Mouse (Mus musculus) layer of hippocampus, postnatal 25 days (tissue): ENCODE measurements around the gene Oxct2b. TPM values are rescaled to one million over a fixed set of nuclear protein-coding genes. Genes with fewer than 3 reads are reported as not detected.
"Not testable (repeated sequence)": the region's sequence is repeated elsewhere in the genome, so short reads cannot be mapped to it uniquely, and the experiment has no call there.

Source experiments
- DNase-seq, 2 experiments: peaks; one replicate each; pipeline ENCODE4 v3.0.0; 2022; ENCODE audit warnings: mixed read lengths in 2 of 2, low spot score in 1 of 2; ENCODE audit errors: extremely low spot score in 1 of 2
- total RNA-seq, 2 experiments: library from RNA; stranded (reverse); gene quantifications; 2 replicates each; pipeline ENCODE4 v1.2.3; 2021

The Oxct2b gene
- total RNA-seq, 2 experiments from 2014 or later: not detected

- not testable (repeated sequence) for DNase-seq
These were observed 4.6 kb upstream of the Oxct2b start for GRCm38 (mm10) chr4:123111275-123111983.

- no peak for DNase-seq
These were observed 3.8 kb upstream of the Oxct2b start for GRCm38 (mm10) chr4:123112216-123112764.

DNA sequence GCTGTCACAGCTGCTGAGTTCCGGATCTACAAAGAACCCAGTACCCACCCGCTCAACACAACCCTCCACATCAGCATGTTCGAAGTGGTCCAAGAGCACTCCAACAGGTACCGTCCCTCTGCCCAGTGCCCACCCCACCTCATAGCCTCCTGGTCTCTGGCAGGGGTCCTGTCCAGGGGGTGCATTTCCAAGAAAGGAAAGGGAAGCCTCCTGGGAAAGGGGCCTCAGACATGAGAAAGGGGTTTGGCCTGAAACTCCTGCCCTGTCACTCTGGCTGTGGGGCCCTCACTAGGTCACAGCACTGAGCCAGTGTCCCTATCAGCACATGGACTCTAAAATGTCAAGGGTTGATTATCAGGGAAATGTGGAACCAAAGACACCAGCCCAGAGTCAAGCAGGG is 1.4 kb upstream of the Oxct2b start:
- DNase-seq: not testable (repeated sequence)

- DNase-seq: peak in 1 of 2 experiments; percentile 13
These were observed 574 bp downstream of the Oxct2b start for GRCm38 (mm10) chr4:123116640-123117039.

GRCm38 (mm10) chr4:123121286-123121685 is 5.2 kb downstream of the Oxct2b start:
- DNase-seq: no peak

GRCm38 (mm10) chr4:123126626-123127025 is 10.6 kb downstream of the Oxct2b start:
- no peak for DNase-seq

DNA sequence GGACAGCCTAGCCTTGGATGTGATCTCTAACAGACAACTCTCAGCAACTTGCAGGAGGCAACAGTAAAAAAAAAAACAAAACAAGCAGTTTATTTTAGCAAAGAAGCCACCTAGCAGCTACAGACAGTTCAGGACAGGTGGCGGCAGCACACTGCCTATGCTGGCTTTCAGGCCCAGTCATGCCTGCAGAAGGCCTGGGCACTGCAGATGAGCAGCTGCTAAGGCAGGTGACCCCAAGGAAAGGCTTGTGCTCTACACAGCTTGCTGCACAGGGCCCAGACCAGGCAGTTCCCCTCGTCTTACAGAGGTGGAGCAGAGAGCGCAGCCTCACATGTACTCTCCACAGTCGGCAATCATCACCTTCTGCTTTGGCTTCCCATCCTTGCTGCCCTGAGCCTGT is 11.0 kb downstream of the Oxct2b start:
- DNase-seq: no peak

- no peak for DNase-seq
These were observed 21.5 kb downstream of the Oxct2b start for GRCm38 (mm10) chr4:123137551-123137950.

- DNase-seq: peak; percentile 51 to 58
These were observed 23.6 kb downstream of the Oxct2b start, which contains the start of gene Ppie for GRCm38 (mm10) chr4:123139513-123140154. Ppie (minus strand) TSS chr4:123139951.

GRCm38 (mm10) chr4:123147446-123148150 is 31.5 kb downstream of the Oxct2b start:
- no peak for DNase-seq

DNA sequence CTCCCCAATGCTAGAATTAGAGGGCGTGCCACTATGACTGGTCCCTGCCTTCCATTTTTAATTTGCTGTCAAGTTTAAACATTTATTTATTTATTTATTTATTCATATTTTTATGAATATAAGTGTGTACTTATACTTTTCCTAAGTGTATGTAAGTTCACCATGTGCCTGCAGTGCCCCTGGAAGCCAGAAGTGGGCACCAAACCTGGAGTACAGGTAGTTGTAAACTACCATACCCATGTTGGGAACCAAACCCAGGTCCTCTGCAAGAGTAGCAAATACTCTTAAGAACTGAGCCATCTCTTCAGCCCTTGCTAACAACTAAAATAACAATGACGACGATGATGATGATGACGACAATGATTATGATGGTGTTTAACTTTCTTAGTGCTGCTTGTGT is 35.9 kb downstream of the Oxct2b start:
- DNase-seq: no peak

DNA sequence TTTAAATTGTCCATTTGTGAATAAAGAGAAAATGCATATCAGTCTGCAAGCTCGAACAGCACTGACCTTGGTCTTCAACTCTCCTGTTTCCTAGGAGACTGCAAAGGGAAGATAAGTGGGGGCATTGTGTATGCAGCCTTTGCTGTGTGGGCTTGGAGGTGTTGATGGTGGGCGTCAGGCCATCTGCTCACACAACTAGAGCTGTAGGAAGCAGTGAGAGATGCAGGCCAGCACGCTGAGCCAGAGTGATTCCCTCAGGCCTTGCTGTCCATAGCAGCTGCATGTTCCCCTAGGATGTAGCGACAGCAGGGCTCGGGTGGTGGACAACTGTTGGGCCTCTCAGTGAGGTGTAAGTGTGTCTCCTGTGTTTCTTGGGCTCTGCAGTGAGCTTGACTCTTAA is 36.9 kb downstream of the Oxct2b start:
- peak; percentile 23 to 46 for DNase-seq

GRCm38 (mm10) chr4:123155004-123155403 is 38.9 kb downstream of the Oxct2b start:
- DNase-seq: no peak

- no peak for DNase-seq
These were observed 39.4 kb downstream of the Oxct2b start for GRCm38 (mm10) chr4:123155427-123155826.

GRCm38 (mm10) chr4:123155840-123156239 is 39.8 kb downstream of the Oxct2b start:
- no peak for DNase-seq

GRCm38 (mm10) chr4:123160571-123160970 is 44.5 kb downstream of the Oxct2b start:
- no peak for DNase-seq

DNA sequence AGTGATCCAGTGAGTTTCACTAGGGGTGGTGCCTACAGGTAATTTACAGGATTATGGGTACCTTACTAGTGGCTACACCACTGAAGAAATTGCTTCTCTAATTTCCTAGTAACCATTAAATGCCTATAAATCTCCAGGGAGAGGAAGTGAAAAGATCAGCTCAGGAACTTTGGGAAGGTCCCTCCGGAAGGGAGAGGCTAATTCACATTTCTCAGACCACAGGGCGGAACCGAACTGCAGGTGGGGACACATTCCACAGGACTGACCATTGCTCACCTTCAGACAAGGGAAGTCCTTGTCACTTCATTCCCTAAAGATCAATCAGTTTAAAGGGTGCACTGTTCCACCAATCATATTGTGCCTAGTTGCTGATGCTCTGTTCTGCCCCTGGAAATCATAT is 45.2 kb downstream of the Oxct2b start:
- not testable (repeated sequence) for DNase-seq

DNA sequence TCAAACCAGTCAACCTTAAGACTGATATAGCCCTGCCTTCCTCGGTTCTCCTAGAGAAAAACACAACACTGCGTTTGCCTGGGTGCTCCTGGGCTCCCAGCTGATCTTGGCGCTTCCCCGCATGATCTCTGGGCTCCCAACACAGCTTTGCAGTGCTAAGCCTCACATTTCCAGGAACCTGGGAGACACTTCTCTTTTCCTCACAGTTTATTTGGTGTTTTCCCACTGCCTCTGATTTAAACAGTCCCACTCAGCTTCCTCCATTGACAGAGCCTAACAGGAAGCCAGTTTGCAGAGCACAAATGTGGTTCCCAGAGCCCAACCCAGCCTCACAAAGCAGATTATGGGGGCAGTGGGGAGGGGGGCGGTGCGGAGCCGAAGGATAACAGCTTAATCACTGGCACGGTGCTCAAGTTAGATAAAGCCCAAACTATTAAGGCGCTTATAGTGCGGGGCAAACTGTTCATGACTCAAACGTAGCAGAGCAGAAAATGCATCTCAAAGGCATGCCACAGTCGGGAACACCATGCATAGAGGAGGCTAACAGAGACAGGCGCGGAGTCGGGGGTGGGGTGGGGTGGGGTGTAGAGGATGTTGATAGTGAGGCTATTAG is 46.3 kb downstream of the Oxct2b start:
- no peak for DNase-seq

DNA sequence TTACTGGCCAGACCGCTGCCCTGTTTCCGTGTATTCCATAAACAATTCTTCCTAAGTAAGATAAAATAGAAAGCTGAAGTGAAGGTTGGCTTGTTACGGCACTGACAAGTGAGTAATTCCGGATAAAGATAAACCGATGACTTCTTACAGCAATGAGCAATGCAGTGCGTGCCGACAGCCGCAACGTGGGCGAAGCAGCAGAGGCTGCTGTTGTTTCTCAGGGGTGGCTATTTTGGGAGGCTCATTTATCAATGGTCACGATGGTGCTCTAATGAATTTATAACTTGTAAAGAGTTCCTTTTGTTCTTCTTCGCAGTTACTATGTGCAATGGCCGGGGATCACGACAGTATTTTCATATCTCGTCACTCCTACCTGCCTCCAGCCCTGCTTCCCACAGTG is 48.1 kb downstream of the Oxct2b start:
- no peak for DNase-seq
